In genomic region chr7:141934951-141935350, GRCm38 (mm10) we compare ENCODE assay signal across 17 mouse cellular contexts. TPM values are rescaled to one million over a fixed set of nuclear protein-coding genes. Genes with fewer than 3 reads are reported as not detected.
DNase-seq lines count a peak whose midpoint lies in the region; ATAC-seq and TF ChIP-seq lines count a peak whose summit lies in the region.
"Had no signal": no experiment of that assay in that cellular context is flagged by ENCODE, and none has a peak within 500 bp of the region (broad histone marks: within the 10 kb centered on the region; RNA-seq: fewer than 3 reads in every experiment).

No protein-coding gene starts in this region.

- ATAC-seq in cerebellum, adult (ENCODE audit: insufficient number of reproducible peaks, low FRiP score, low TSS enrichment): no peak
- ATAC-seq in forebrain, embryonic 15.5 days (replicated peaks): no peak
- no peak; the same call in 1 of the 2 replicates for ATAC-seq in hindbrain, postnatal 0 days
- no peak for ATAC-seq in megakaryocyte progenitor cell, adult 5-6 weeks (replicated peaks; ENCODE audit: poor library complexity)
- ATAC-seq: liver, postnatal 0 days had no signal

- H3K36me3 ChIP-seq in forebrain, embryonic 15.5 days: no peaks in the 10 kb centered on the region
- H3K36me3 ChIP-seq in hindbrain, postnatal 0 days (ENCODE audit: insufficient read depth, low read length): no peaks in the 10 kb centered on the region
- H3K36me3 ChIP-seq in heart, embryonic 10.5 days: no peaks in the 10 kb centered on the region
- H3K36me3 ChIP-seq: intestine, embryonic 15.5 days; kidney, embryonic 15.5 days had no signal

- H3K27me3 ChIP-seq in cerebellum, adult 2 months (ENCODE audit: control insufficient read depth, insufficient read depth, low read length): no peaks in the 10 kb centered on the region
- no peaks in the 10 kb centered on the region for H3K27me3 ChIP-seq in forebrain, embryonic 15.5 days
- no peaks in the 10 kb centered on the region for H3K27me3 ChIP-seq in hindbrain, postnatal 0 days (ENCODE audit: insufficient read depth, low read length)
- peaks cover 18% of the 10 kb centered on the region for H3K27me3 ChIP-seq in heart, embryonic 10.5 days (ENCODE audit: insufficient read depth, poor library complexity, severe bottlenecking)

- H3K4me1 ChIP-seq in cerebellum, adult 2 months (ENCODE audit: control insufficient read depth, insufficient read depth, low read length): peaks cover 10% of the 10 kb centered on the region
- H3K4me1 ChIP-seq in forebrain, embryonic 15.5 days: peaks cover 8% of the 10 kb centered on the region; the same call in 1 of the 2 replicates
- peaks cover 5% of the 10 kb centered on the region; the same call in 1 of the 2 replicates for H3K4me1 ChIP-seq in hindbrain, postnatal 0 days (ENCODE audit: insufficient read depth, low read length)
- H3K4me1 ChIP-seq in heart, embryonic 10.5 days: no peaks in the 10 kb centered on the region
- H3K4me1 ChIP-seq: intestine, embryonic 15.5 days; kidney, embryonic 15.5 days had no signal

- no peak overlapping the region for H3K9ac ChIP-seq in forebrain, embryonic 15.5 days (replicated peaks)
- no peak overlapping the region for H3K9ac ChIP-seq in hindbrain, postnatal 0 days (replicated peaks; ENCODE audit: low read length)
- H3K9ac ChIP-seq: intestine, embryonic 15.5 days; kidney, embryonic 15.5 days; liver, postnatal 0 days had no signal

- no peak overlapping the region for H3K4me3 ChIP-seq in cerebellum, adult 2 months (replicated peaks; ENCODE audit: insufficient read depth, low read depth, low read length)
- H3K4me3 ChIP-seq in forebrain, embryonic 15.5 days: no peak overlapping the region
- H3K4me3 ChIP-seq in hindbrain, postnatal 0 days (ENCODE audit: low read length): no peak overlapping the region
- no peak overlapping the region for H3K4me3 ChIP-seq in heart, embryonic 10.5 days
- H3K4me3 ChIP-seq: erythroblast, embryonic 14.5 days; intestine, embryonic 15.5 days; kidney, embryonic 15.5 days had no signal

- no peak overlapping the region for H3K27ac ChIP-seq in cerebellum, adult 2 months (ENCODE audit: insufficient read depth, low read length)
- peak overlapping the region; percentile 32; the same call in 1 of the 2 replicates for H3K27ac ChIP-seq in forebrain, embryonic 15.5 days (replicated peaks)
- H3K27ac ChIP-seq in hindbrain, postnatal 0 days: peak overlapping the region; percentile 64; the same call in 1 of the 2 replicates
- H3K27ac ChIP-seq in heart, embryonic 10.5 days: no peak overlapping the region
- H3K27ac ChIP-seq: intestine, embryonic 15.5 days; kidney, embryonic 15.5 days had no signal

- WGBS in cerebellum, adult 2 months: 48% methylated on average over 6 of the region's 6 CpGs
- WGBS in forebrain, embryonic 15.5 days: 95% methylated on average over 6 of the region's 6 CpGs
- WGBS in hindbrain, postnatal 0 days: 49% methylated on average over 6 of the region's 6 CpGs
- 88% methylated on average over 6 of the region's 6 CpGs for WGBS in heart, embryonic 10.5 days

- H3K9me3 ChIP-seq in forebrain, embryonic 15.5 days: no peaks in the 10 kb centered on the region
- no peaks in the 10 kb centered on the region for H3K9me3 ChIP-seq in hindbrain, postnatal 0 days (ENCODE audit: low read length)
- no peaks in the 10 kb centered on the region for H3K9me3 ChIP-seq in heart, embryonic 10.5 days
- H3K9me3 ChIP-seq: intestine, embryonic 15.5 days; kidney, embryonic 15.5 days had no signal

- TF ChIP-seq POLR2A in cerebellum, adult 2 months (IDR thresholded peaks at IDR 0.05; ENCODE audit: borderline replicate concordance, insufficient read depth, low read length): no peak

- no peak for TF ChIP-seq CTCF in cerebellum, adult 2 months (IDR thresholded peaks at IDR 0.05; ENCODE audit: borderline replicate concordance, insufficient read depth, low read depth, low read length)
- TF ChIP-seq CTCF in hindbrain, postnatal 0 days (IDR thresholded peaks at IDR 0.05; ENCODE audit: low read depth): no peak

- no peak overlapping the region for H3K4me2 ChIP-seq in forebrain, embryonic 15.5 days (replicated peaks)
- H3K4me2 ChIP-seq in hindbrain, postnatal 0 days (ENCODE audit: low read depth, low read length): no peak overlapping the region
- H3K4me2 ChIP-seq: heart, embryonic 11.5 days; intestine, embryonic 15.5 days; kidney, embryonic 15.5 days had no signal

- DNase-seq in cerebellum, adult 2 months: peak; percentile 40 to 48
- DNase-seq in brain, adult 2 months (ENCODE audit: low read depth, low spot score): peak; percentile 43
- DNase-seq in hindbrain, postnatal 0 days (ENCODE audit: low spot score): no peak
- no peak for DNase-seq in right cerebral cortex, postnatal 36 days (ENCODE audit: low spot score in 2 of 2)
- no peak for DNase-seq in heart, embryonic 10.5 days (ENCODE audit: low spot score)
- DNase-seq: adrenal gland, postnatal 10 days; liver; liver, postnatal 0 days; lung, postnatal 36 days; thymus, adult 18-20 months had no signal

RNA-seq across cellular contexts. Expression of gene Brsk2, which starts 14.6 kb away (rescaled TPM):
- 173 and 182 TPM in 2 replicates for polyA plus RNA-seq in cerebellum, adult 2 months (2012; rRNA removed)
- polyA plus RNA-seq in forebrain, embryonic 15.5 days (2015; fragmentation: Nextera tagmentation; extraction: Ambion mirVana): 23.1 and 25.8 TPM in 2 replicates
- total RNA-seq in hindbrain, postnatal 0 days (2014; rRNA removed): 136 and 143 TPM in 2 replicates
- 17.9 and 18.0 TPM in 2 replicates for polyA plus RNA-seq in hindbrain, postnatal 0 days (2015; fragmentation: Nextera tagmentation; extraction: Ambion mirVana)
- not detected in 2 replicates for total RNA-seq in megakaryocyte progenitor cell, adult 5-6 weeks (2015)
- 0.12 TPM in 1 of 2 replicates, not detected in the other for total RNA-seq in megakaryocyte progenitor cell, adult 5-6 weeks (2017)
- polyA plus RNA-seq in heart, embryonic 10.5 days (2016; fragmentation: Nextera tagmentation; extraction: Ambion mirVana): 0.12 and 0.19 TPM in 2 replicates

RNA-seq across cellular contexts. Expression of gene Tollip, which starts 16.6 kb away (rescaled TPM):
- 151 and 161 TPM in 2 replicates for polyA plus RNA-seq in cerebellum, adult 2 months (2012; rRNA removed)
- polyA plus RNA-seq in forebrain, embryonic 15.5 days (2015; fragmentation: Nextera tagmentation; extraction: Ambion mirVana): 84.4 and 87.9 TPM in 2 replicates
- 120 and 121 TPM in 2 replicates for total RNA-seq in hindbrain, postnatal 0 days (2014; rRNA removed)
- 68.5 and 72.6 TPM in 2 replicates for polyA plus RNA-seq in hindbrain, postnatal 0 days (2015; fragmentation: Nextera tagmentation; extraction: Ambion mirVana)
- 26.9 and 27.8 TPM in 2 replicates for total RNA-seq in megakaryocyte progenitor cell, adult 5-6 weeks (2015)
- 26.6 and 30.6 TPM in 2 replicates for total RNA-seq in megakaryocyte progenitor cell, adult 5-6 weeks (2017)
- polyA plus RNA-seq in heart, embryonic 10.5 days (2016; fragmentation: Nextera tagmentation; extraction: Ambion mirVana): 39.6 and 45.1 TPM in 2 replicates

Comparison
In these comparisons a context has a peak if more than half of its experiments do, and no peak if none do; other contexts are left out.
1. DNase-seq: peak in cerebellum, adult 2 months (2 of 2) and brain, adult 2 months (single experiment); none in hindbrain, postnatal 0 days (single experiment), right cerebral cortex, postnatal 36 days (0 of 2) and heart, embryonic 10.5 days (single experiment).
2. H3K27ac ChIP-seq: peak in forebrain, embryonic 15.5 days (single experiment) and hindbrain, postnatal 0 days (single experiment); none in cerebellum, adult 2 months (single experiment) and heart, embryonic 10.5 days (single experiment).
3. RNA of gene Brsk2, which starts 14.6 kb away (polyA plus RNA-seq): 173 to 182 TPM in cerebellum, adult 2 months, 23.1 to 25.8 TPM in forebrain, embryonic 15.5 days and 17.9 to 18.0 TPM in hindbrain, postnatal 0 days; 0.12 to 0.19 TPM in heart, embryonic 10.5 days; every median in the first group is over 10 times any median in the second.